Mouse (Mus musculus) lung, postnatal 4 days (tissue): ENCODE measurements around the gene St7.

Source experiments
- DNase-seq, 2 experiments: peaks; one replicate each; pipeline ENCODE4 v3.0.0; 2021

St7 gene

GRCm38 (mm10) chr6:17720022-17720421 lies 27.3 kb downstream of the St7 start:
- no peak for DNase-seq

GRCm38 (mm10) chr6:17721706-17722105 lies 29.0 kb downstream of the St7 start:
- no peak for DNase-seq

- DNase-seq = peak in 1 of 2 experiments; percentile 75
These were observed 33.2 kb downstream of the St7 start for GRCm38 (mm10) chr6:17725841-17726460.

GRCm38 (mm10) chr6:17727241-17727640 lies 34.5 kb downstream of the St7 start:
- DNase-seq = no peak

- DNase-seq = no peak
These were observed 35.4 kb downstream of the St7 start for GRCm38 (mm10) chr6:17727891-17728790.

- DNase-seq = peak in 1 of 2 experiments; percentile 60
These were observed 37.4 kb downstream of the St7 start for GRCm38 (mm10) chr6:17730122-17730521.

- DNase-seq = no peak
These were observed 39.0 kb downstream of the St7 start for GRCm38 (mm10) chr6:17731694-17732093.

- no peak for DNase-seq
These were observed 41.2 kb downstream of the St7 start for GRCm38 (mm10) chr6:17733951-17734411.

- DNase-seq = no peak
These were observed 44.7 kb downstream of the St7 start for GRCm38 (mm10) chr6:17737262-17737948.

GRCm38 (mm10) chr6:17740128-17740527 lies 47.4 kb downstream of the St7 start:
- no peak for DNase-seq

- DNase-seq = no peak
These were observed 48.9 kb downstream of the St7 start for GRCm38 (mm10) chr6:17741639-17742038.

- DNase-seq = no peak
These were observed 49.5 kb downstream of the St7 start for GRCm38 (mm10) chr6:17742209-17742608.

- no peak for DNase-seq
These were observed 50.6 kb downstream of the St7 start for GRCm38 (mm10) chr6:17743325-17743724.

GRCm38 (mm10) chr6:17747724-17748123 lies 55.0 kb downstream of the St7 start:
- DNase-seq = no peak

- peak; percentile 70 to 72 for DNase-seq
These were observed 56.3 kb downstream of the St7 start for GRCm38 (mm10) chr6:17748866-17749582.

GRCm38 (mm10) chr6:17749596-17749995 lies 56.9 kb downstream of the St7 start:
- DNase-seq = no peak

GRCm38 (mm10) chr6:17750041-17750660 lies 57.4 kb downstream of the St7 start:
- no peak for DNase-seq

- no peak for DNase-seq
These were observed 58.2 kb downstream of the St7 start for GRCm38 (mm10) chr6:17750957-17751356.

GRCm38 (mm10) chr6:17755902-17756301 lies 63.2 kb downstream of the St7 start:
- no peak for DNase-seq

- DNase-seq = no peak
These were observed 65.8 kb downstream of the St7 start for GRCm38 (mm10) chr6:17758568-17758967.

GRCm38 (mm10) chr6:17763963-17764659 lies 71.4 kb downstream of the St7 start:
- no peak for DNase-seq

- no peak for DNase-seq
These were observed 71.9 kb downstream of the St7 start for GRCm38 (mm10) chr6:17764660-17764998.
